Mouse (Mus musculus) CH12.LX (cell line): ENCODE data around the gene 1700123O20Rik.

Experiments
- CTCF ChIP-seq, 2 experiments: IDR thresholded peaks in 1 of 2; conservative IDR thresholded peaks in 1 of 2; 2 replicates each; pipeline ENCODE4 v1.5.1; 2011 to 2012; ENCODE audit warnings: low read depth in 2 of 2, low read length in 2 of 2, improper control_type of control experiment in 1 of 2, inconsistent platforms in 1 of 2, mild to moderate bottlenecking in 1 of 2, moderate library complexity in 1 of 2
- ELF1 ChIP-seq: IDR thresholded peaks from 2 replicates; pipeline ENCODE4 v1.6.1; 2014; ENCODE audit warnings: low read depth, mild to moderate bottlenecking, inconsistent platforms, low read length, improper control_type of control experiment
- POLR2A ChIP-seq: IDR thresholded peaks from 2 replicates; pipeline ENCODE4 v1.6.1; 2011; ENCODE audit warnings: low read depth, mild to moderate bottlenecking, improper control_type of control experiment, low read length
- RCOR1 ChIP-seq: conservative IDR thresholded peaks from 2 replicates; pipeline ENCODE4 v1.6.1; 2012; ENCODE audit warnings: low read depth, mild to moderate bottlenecking, inconsistent platforms, low read length, improper control_type of control experiment
- SMC3 ChIP-seq: IDR thresholded peaks from 2 replicates; pipeline ENCODE4 v1.6.1; 2011; ENCODE audit warnings: low read depth, low read length, improper control_type of control experiment
- USF2 ChIP-seq: conservative IDR thresholded peaks from 2 replicates; pipeline ENCODE4 v1.6.1; 2011; ENCODE audit warnings: low read depth, low read length, improper control_type of control experiment
- ZNF384 ChIP-seq: IDR thresholded peaks from 2 replicates; pipeline ENCODE4 v1.6.1; 2012; ENCODE audit warnings: low read depth, low read length, improper control_type of control experiment, inconsistent platforms

DNA sequence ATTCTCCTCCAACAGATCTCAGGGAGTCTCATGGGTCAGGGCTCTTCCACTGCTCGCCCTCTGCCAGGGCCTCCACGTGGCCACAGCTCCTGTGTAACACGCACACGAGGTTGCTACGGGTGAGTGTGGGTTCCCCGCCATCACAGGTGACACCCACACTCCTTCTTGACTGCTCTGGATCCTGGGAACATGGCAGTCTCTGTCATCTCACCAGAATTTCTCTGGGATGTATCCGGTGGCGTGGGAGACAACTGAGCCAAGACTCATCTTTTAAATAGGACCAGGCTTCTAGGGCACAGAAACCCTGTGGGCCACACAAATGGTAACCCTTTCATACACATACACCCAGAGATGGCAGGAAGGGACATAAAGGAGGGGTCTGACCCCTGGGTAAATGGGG is 46.2 kb downstream of the 1700123O20Rik start:
- no peak for TF ChIP-seq CTCF (conservative IDR thresholded peaks at IDR 0.05 in 1 of 2, IDR thresholded peaks at IDR 0.05 in 1 of 2; ENCODE audit: low read depth in 2 of 2, low read length in 2 of 2)
- TF ChIP-seq ZNF384 = no peak
- TF ChIP-seq RCOR1 = no peak
- no peak for TF ChIP-seq ELF1
- TF ChIP-seq USF2 = no peak
- no peak for TF ChIP-seq SMC3
- TF ChIP-seq POLR2A = no peak
